Mouse (Mus musculus) lung, embryonic 16.5 days (tissue): Measurements from ENCODE around the gene Crym. TPM values are rescaled to one million over a fixed set of nuclear protein-coding genes. Genes with fewer than 3 reads are reported as not detected.
A peak's percentile ranks its signal among the peaks of the same experiment; 100 is the strongest.

Source experiments
- ATAC-seq: fragments of 200-750 bp; cut with Nextera tagmentation; 2 replicates; pipeline ENCODE4 v1.8.0; 2017; ENCODE audit warnings: low read depth, mild to moderate bottlenecking, moderate library complexity
- H3K27ac ChIP-seq: fragments of 300-500 bp; sonication (generic); 2 replicates; pipeline ENCODE4 v1.5.1; 2014; ENCODE audit warnings: mild to moderate bottlenecking, control low read depth, low read length
- H3K27me3 ChIP-seq: fragments of 300-500 bp; sonication (generic); 2 replicates; pipeline ENCODE4 v1.6.1; 2014; ENCODE audit warnings: low read depth, low read length, mixed read lengths; ENCODE audit not compliant: control insufficient read depth, insufficient read depth
- H3K36me3 ChIP-seq: fragments of 300-500 bp; sonication (generic); 2 replicates; pipeline ENCODE4 v1.6.1; 2014; ENCODE audit warnings: low read length; ENCODE audit not compliant: control insufficient read depth, insufficient read depth
- H3K4me1 ChIP-seq: fragments of 300-500 bp; sonication (generic); replicated peaks from 2 replicates; pipeline ENCODE4 v1.6.1; 2014; ENCODE audit warnings: low read length, mixed read lengths; ENCODE audit not compliant: control insufficient read depth, insufficient read depth
- H3K4me2 ChIP-seq: fragments of 300-500 bp; sonication (generic); 2 replicates; pipeline ENCODE4 v1.6.1; 2014; ENCODE audit warnings: low read depth, low read length, control low read depth
- H3K4me3 ChIP-seq: fragments of 300-500 bp; sonication (generic); 2 replicates; pipeline ENCODE4 v1.5.1; 2014; ENCODE audit warnings: mild to moderate bottlenecking, low read length, control low read depth
- H3K9ac ChIP-seq: fragments of 300-500 bp; sonication (generic); 2 replicates; pipeline ENCODE4 v1.6.1; 2014; ENCODE audit warnings: low read length, control low read depth
- H3K9me3 ChIP-seq: fragments of 300-500 bp; sonication (generic); 2 replicates; pipeline ENCODE4 v1.6.1; 2016; ENCODE audit warnings: low read length; ENCODE audit not compliant: control insufficient read depth
- WGBS: fragments of 180-500 bp; shearing (Covaris S2); extraction: QIAGEN DNeasy Blood & Tissue Kit; methylation state at CpG from one replicate; pipeline ENCODE4 v1.1.7; 2014; 5-methylcytosine and 5-hydroxymethylcytosine counted together
- polyA plus RNA-seq: library from polyadenylated mRNA; unstranded; fragments of >200 nt; fragmentation: Nextera tagmentation; extraction: Ambion mirVana; gene quantifications from 2 replicates; pipeline ENCODE4 v1.2.1, GENCODE M21; 2015

Gene Crym
- polyA plus RNA-seq, 1 experiment from 2014 or later = 3.1 TPM

DNA sequence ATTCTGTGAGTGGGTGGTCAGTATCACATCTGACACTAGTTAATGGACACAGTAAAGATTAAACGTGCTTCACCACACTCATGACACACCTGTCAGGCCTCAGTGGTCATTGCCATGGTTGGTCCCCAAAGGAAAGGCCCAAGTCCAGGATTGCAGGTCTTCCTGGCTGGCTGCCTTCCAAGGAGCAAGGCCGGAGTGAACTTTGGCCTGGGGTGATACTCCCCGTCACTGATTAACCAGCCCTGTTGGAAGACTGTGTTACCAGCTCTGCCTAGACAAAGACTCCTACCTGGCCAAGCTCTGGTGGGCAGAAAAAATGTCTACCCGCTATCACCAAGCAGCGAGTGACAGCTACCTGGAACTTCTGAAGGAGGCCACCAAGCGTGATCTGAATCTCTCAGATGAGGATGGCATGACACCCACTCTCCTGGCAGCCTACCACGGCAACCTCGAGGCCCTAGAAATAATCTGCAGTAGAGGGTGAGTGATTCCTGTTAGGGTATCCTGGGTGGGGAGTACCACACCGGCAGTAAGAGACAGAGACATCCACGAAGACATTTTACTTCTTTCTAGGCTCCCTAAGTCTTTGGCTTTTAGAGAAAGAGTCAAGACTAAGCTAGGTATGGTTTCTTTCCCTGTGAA lies 28.2 kb downstream of the Crym start, which contains the start of gene Anks4b:
TSS of gene Anks4b (plus strand) at position 256 of the 642 bp plus-strand sequence.
- H3K27ac ChIP-seq = no peak within 1 kb of the TSS
- H3K4me3 ChIP-seq = no peak within 1 kb of the TSS
- H3K27me3 ChIP-seq = no peaks in the 10 kb centered on the region
- H3K4me2 ChIP-seq = no peak within 1 kb of the TSS
- no peaks in the 10 kb centered on the region for H3K36me3 ChIP-seq
- 78% methylated on average over 10 of the region's 10 CpGs for WGBS
- no peaks in the 10 kb centered on the region for H3K9me3 ChIP-seq
- no peak within 1 kb of the TSS for H3K9ac ChIP-seq
- ATAC-seq = no peak
- no peaks in the 10 kb centered on the region for H3K4me1 ChIP-seq

- H3K4me2 ChIP-seq = no peak overlapping the region
- no peak overlapping the region for H3K9ac ChIP-seq
- H3K4me3 ChIP-seq = no peak overlapping the region
- H3K4me1 ChIP-seq = no peaks in the 10 kb centered on the region
- no peaks in the 10 kb centered on the region for H3K36me3 ChIP-seq
- peak; percentile 82 for ATAC-seq
- 77% methylated on average over 1 of the region's 1 CpGs for WGBS
- no peak overlapping the region for H3K27ac ChIP-seq
- no peaks in the 10 kb centered on the region for H3K27me3 ChIP-seq
- H3K9me3 ChIP-seq = no peaks in the 10 kb centered on the region
Measured at GRCm38 (mm10) chr7:120172188-120172700, 29.7 kb downstream of the Crym start.

DNA sequence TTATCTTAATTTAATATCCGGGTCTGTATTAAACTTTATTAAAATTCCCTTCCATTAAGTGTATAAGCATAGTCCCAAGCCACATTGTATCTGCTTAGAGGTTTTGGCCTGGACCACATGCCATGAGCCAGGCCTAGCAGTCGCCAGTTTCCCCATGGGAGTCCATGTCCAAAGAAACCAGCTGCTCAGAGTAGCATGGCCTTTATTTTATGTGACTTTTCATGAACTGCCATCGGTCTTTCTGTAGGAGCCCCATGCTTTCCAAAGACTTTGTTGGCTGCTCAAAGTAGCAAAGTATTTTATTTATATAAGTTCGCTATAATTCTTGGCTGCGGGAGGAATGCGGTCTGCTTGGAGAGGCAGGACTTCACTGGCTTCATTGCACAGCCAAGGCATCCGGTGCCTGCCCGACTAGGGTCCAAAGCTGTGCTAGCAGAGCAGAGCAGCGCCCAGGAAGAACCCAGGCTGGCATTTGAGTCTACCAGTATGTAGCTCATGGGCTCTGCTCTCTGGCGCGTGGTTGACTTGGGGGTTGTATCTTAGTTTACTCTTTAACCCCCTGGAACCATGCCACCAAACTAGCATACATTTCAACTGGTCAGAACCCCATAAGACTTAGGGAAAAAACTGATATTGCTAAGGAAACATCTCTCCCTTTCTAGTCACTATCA lies 38.2 kb downstream of the Crym start:
- Histone ChIP-seq H3K9me3 (no peaks in the 10 kb centered on the region), H3K27ac (no peak overlapping the region), H3K9ac (no peak overlapping the region), H3K36me3 (no peaks in the 10 kb centered on the region), H3K27me3 (no peaks in the 10 kb centered on the region), H3K4me1 (no peaks in the 10 kb centered on the region), H3K4me2 (no peak overlapping the region), H3K4me3 (no peak overlapping the region)
- WGBS = 73% methylated on average over 11 of the region's 11 CpGs
- peak; percentile 74 for ATAC-seq

GRCm38 (mm10) chr7:120158121-120158613 lies 43.7 kb downstream of the Crym start:
- H3K4me1 ChIP-seq = no peaks in the 10 kb centered on the region
- H3K36me3 ChIP-seq = no peaks in the 10 kb centered on the region
- ATAC-seq = no peak
- no peak overlapping the region for H3K4me3 ChIP-seq
- WGBS = 27% methylated on average over 4 of the region's 4 CpGs
- H3K9ac ChIP-seq = no peak overlapping the region
- no peak overlapping the region for H3K4me2 ChIP-seq
- H3K27me3 ChIP-seq = no peaks in the 10 kb centered on the region
- H3K27ac ChIP-seq = no peak overlapping the region
- no peaks in the 10 kb centered on the region for H3K9me3 ChIP-seq

DNA sequence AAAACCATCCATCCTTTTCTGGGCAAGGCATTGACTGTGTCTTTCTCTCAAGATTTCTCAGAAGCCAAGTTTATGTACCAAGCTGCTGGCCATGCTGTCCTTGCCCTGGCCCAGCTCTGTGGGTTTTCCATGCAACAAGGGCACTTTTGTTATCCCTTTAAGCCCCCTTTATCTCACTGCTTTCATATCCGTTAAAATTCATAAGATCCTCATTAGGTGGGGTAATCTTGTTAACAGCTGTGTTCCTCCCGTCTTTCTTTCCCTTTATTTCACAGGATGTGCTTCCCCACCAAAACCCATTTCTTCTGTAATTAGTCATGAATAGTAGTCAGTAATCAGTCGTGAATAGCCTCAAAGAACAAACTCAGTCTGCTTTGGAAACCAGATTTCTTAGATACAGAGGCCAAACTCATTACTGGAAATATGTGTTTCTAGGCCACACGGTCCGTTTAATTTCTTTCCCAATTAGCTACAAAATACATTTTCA lies 44.3 kb downstream of the Crym start:
- WGBS = 57% methylated on average over 5 of the region's 5 CpGs
- no peaks in the 10 kb centered on the region for H3K4me1 ChIP-seq

DNA sequence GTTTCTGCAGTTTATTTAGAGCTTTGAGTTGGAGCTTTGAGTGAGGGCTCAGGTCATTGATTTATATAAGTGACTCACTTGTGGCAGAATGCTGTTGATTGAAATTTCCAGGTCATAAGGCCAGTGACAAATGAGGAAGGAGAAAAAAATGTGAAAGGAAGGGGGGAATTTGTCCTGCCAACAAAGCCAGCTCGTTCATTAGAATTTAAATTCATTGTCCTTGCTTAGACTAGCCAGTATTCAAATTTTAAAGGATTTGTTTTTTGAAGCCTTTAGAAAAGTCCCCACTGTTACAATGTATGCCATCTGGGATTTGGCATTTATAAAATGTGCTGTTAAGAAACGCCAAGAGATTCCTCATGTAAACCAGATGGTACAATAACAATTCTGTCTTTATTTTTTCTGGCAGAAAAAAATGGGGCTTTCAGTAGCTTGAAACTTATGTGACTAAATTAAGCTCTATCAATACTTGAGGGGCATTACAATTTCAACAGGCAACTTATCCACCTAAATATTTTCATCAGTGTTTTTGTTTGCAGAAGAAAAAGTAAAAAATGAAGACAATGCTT lies 45.0 kb downstream of the Crym start:
- Histone ChIP-seq H3K4me1 (no peaks in the 10 kb centered on the region), H3K9ac (no peak overlapping the region), H3K27ac (no peak overlapping the region), H3K4me3 (no peak overlapping the region), H3K36me3 (no peaks in the 10 kb centered on the region), H3K4me2 (no peak overlapping the region), H3K9me3 (no peaks in the 10 kb centered on the region), H3K27me3 (no peaks in the 10 kb centered on the region)
- 27% methylated on average over 2 of the region's 2 CpGs for WGBS
- no peak for ATAC-seq

More for the DNA sequence above, 44.3 kb downstream of the Crym start:
- no peaks in the 10 kb centered on the region for H3K9me3 ChIP-seq
- no peak overlapping the region for H3K9ac ChIP-seq
- ATAC-seq = no peak
- H3K27ac ChIP-seq = no peak overlapping the region
- no peaks in the 10 kb centered on the region for H3K27me3 ChIP-seq
- H3K4me2 ChIP-seq = no peak overlapping the region
- H3K4me3 ChIP-seq = no peak overlapping the region
- H3K36me3 ChIP-seq = no peaks in the 10 kb centered on the region

- Histone ChIP-seq H3K4me3 (no peak overlapping the region), H3K4me2 (no peak overlapping the region), H3K27ac (no peak overlapping the region), H3K27me3 (no peaks in the 10 kb centered on the region), H3K4me1 (no peaks in the 10 kb centered on the region), H3K9me3 (no peaks in the 10 kb centered on the region), H3K36me3 (no peaks in the 10 kb centered on the region), H3K9ac (no peak overlapping the region)
- 82% methylated on average over 2 of the region's 2 CpGs for WGBS
- ATAC-seq = no peak
Measured at GRCm38 (mm10) chr7:120150898-120151297, 51.0 kb downstream of the Crym start.

- no peaks in the 10 kb centered on the region for H3K36me3 ChIP-seq
- no peaks in the 10 kb centered on the region for H3K27me3 ChIP-seq
- H3K9ac ChIP-seq = no peak overlapping the region
- H3K9me3 ChIP-seq = no peaks in the 10 kb centered on the region
- H3K4me3 ChIP-seq = no peak overlapping the region
- H3K27ac ChIP-seq = no peak overlapping the region
- 21% methylated on average over 3 of the region's 3 CpGs for WGBS
- ATAC-seq = no peak
- no peaks in the 10 kb centered on the region for H3K4me1 ChIP-seq
- H3K4me2 ChIP-seq = no peak overlapping the region
Measured at GRCm38 (mm10) chr7:120150257-120150656, 51.7 kb downstream of the Crym start.

DNA sequence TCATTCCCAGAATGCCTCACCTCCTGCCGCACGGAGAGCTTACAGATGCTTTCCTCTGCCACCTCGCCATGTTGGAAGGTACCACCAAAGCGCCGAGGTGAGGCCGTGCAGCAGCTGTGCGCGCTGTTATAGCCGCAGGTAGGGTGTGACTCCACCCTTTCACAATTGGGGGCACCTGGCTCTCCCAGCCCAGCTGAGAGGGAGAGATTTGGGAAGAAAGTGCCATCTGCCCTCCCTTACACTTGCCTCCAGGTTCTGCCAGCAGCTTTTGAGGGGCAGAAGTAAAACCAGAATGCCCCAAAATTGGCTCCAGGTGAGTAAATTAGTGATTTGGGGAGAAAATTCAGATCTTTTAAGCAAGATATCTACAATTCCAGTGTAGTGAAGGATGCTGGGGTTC lies 56.7 kb downstream of the Crym start, which contains the start of gene Zp2:
TSS of gene Zp2 (minus strand) at position 101 of the 400 bp plus-strand sequence.
- no peak within 1 kb of the TSS for H3K4me3 ChIP-seq
- no peaks in the 10 kb centered on the region for H3K27me3 ChIP-seq
- no peaks in the 10 kb centered on the region for H3K4me1 ChIP-seq
- no peaks in the 10 kb centered on the region for H3K9me3 ChIP-seq
- no peaks in the 10 kb centered on the region for H3K36me3 ChIP-seq
- H3K4me2 ChIP-seq = no peak within 1 kb of the TSS
- no peak for ATAC-seq
- 65% methylated on average over 9 of the region's 9 CpGs for WGBS
- no peak within 1 kb of the TSS for H3K27ac ChIP-seq
- no peak within 1 kb of the TSS for H3K9ac ChIP-seq
